Mouse (Mus musculus) layer of hippocampus, adult 8-10 months (tissue): ENCODE results near the gene Baiap2. TPM values are rescaled to one million over a fixed set of nuclear protein-coding genes. Genes with fewer than 3 reads are reported as not detected.

Source experiments
- DNase-seq, 2 experiments: peaks; one replicate each; pipeline ENCODE4 v3.0.0; 2022; ENCODE audit warnings: low spot score in 2 of 2
- total RNA-seq, 4 experiments: library from RNA; stranded (reverse); gene quantifications; 2 replicates each; pipeline ENCODE4 v1.2.4; 2022

Baiap2 gene
- total RNA-seq, 4 experiments from 2014 or later, result 170 to 244 (median 215) TPM

GRCm38 (mm10) chr11:119975739-119976501, 33.4 kb downstream of the Baiap2 start:
- DNase-seq, result no peak

DNA sequence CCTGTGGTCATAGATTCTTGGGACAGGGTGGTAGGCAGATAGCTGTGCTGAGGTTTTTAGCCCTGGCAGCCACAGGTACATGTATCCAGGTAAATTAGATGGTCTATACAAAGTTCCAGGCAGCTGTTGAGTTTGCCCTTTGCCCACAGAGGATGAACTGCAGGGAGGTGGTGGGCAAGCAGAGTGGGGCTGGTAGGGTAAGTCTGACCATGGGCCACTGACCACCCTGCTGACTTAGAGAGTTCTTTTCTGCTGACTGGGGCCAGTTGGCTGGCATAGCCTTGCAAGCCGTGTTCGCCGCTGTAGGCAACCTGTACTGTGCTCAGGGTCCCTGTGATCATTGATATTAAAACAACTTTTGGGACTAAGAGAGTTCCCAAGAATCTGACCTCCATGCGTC, 36.1 kb downstream of the Baiap2 start:
- no peak for DNase-seq

GRCm38 (mm10) chr11:119979596-119980385, 37.2 kb downstream of the Baiap2 start:
- no peak for DNase-seq

DNA sequence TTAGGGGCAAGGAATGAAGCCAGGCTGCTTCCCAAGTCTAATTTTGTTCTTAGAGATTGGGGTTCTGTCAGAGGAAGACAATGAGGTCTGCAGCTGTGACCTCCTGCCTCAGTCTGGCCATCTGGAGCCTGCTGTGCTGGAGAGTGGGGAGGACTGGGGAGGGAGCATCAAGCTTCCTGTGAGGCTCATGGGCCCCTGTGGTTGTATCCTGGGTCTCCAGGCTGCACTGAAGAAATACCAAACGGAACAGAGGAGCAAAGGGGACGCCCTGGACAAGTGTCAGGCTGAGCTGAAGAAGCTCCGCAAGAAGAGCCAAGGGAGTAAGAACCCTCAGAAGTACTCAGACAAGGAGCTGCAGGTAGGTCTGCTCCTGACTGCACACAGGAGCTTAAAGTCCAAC, 39.2 kb downstream of the Baiap2 start:
- no peak for DNase-seq

GRCm38 (mm10) chr11:119982236-119982635, 39.7 kb downstream of the Baiap2 start:
- no peak for DNase-seq

DNA sequence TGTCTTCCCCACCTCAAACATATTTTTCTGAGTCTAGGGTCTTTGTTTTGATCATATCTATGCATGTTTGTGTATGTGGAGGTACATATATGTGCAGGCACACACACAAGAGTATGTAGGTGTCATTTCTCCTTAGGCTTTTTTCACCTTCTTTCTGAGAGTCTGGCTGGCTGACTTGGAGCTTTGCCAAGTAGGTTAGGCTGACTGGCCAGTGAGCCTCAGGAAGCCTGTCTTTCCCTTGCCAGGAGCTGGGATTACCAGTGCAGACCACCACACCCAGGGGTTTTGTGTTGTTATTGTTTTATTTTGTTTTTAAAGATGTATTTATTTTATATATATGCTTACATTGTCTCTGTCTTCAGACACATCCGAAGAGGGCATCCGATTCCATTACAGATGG, 40.6 kb downstream of the Baiap2 start:
- DNase-seq, result no peak

GRCm38 (mm10) chr11:119986751-119987425, 44.3 kb downstream of the Baiap2 start:
- no peak for DNase-seq

GRCm38 (mm10) chr11:119987876-119988275, 45.3 kb downstream of the Baiap2 start:
- no peak for DNase-seq

- DNase-seq, result no peak
Observed at GRCm38 (mm10) chr11:119988391-119988790, 45.8 kb downstream of the Baiap2 start.

- DNase-seq, result no peak
Observed at GRCm38 (mm10) chr11:119989115-119989564, 46.6 kb downstream of the Baiap2 start.

DNA sequence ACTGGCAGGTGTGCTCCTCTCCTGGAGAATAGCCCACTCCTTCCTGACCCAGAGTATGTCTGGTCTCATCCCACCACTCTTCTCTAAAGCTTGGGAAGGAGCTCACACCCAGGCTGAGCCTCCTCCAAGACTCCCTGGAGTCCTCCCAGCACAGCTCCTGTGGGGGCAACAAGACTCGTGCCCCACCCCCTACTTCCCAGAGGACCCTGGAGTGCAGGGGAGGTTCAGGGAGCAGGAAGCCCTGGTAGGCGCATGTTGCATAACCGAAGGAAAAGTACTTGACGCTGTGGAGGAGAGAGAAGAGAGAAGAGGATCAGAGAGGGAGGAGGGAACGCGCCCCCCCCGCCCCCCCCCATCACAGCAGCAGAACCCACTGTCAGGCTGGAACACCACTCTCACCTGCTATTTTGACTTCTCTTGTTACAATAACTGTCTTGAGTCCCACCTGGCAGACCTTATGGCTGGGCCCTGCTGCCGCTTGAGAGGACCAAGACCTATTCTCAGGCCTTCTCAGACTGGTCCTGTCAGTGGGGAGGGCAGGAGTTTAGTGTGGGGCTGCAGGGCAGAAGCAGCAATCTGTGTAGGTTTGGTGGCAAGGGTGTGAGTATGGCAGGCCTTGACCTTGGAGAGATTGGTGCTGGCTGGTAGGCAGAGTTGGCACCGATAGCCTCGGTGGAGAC, 48.2 kb downstream of the Baiap2 start:
- DNase-seq, result no peak

GRCm38 (mm10) chr11:119991338-119991678, 48.7 kb downstream of the Baiap2 start:
- peak; percentile 93 to 94 for DNase-seq

- no peak for DNase-seq
Observed at GRCm38 (mm10) chr11:119997351-119997750, 54.8 kb downstream of the Baiap2 start.

GRCm38 (mm10) chr11:120002041-120002440, 59.5 kb downstream of the Baiap2 start:
- no peak for DNase-seq

DNA sequence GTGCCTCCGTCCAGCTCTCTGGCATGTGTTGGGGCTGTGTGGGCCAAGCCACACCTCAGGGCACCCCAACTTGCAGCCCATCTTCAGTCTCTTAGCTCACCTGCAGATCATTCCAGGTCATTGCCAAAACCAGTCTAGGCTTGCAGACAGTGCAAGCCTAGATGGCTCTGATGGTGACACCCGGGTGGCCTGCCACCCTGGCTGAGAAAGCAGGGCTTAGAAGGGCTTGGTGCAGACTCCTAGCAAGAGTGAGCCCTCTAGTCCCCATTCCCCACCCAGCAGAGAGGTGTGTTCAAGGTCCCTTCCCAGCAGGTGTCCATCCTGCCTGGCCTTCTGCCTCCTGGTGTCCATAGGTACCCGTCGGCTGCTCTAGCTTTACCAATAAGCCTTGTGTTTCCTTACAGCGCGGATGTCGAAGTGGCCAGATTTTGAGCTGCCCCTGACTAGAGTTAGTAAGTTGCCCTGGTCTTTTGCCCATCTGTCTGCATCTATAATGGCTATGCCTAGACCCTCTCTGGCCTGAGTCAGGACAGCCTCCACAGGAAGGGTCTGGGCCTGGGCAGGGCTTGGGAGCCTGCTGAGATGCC, 60.2 kb downstream of the Baiap2 start:
- no peak for DNase-seq

DNA sequence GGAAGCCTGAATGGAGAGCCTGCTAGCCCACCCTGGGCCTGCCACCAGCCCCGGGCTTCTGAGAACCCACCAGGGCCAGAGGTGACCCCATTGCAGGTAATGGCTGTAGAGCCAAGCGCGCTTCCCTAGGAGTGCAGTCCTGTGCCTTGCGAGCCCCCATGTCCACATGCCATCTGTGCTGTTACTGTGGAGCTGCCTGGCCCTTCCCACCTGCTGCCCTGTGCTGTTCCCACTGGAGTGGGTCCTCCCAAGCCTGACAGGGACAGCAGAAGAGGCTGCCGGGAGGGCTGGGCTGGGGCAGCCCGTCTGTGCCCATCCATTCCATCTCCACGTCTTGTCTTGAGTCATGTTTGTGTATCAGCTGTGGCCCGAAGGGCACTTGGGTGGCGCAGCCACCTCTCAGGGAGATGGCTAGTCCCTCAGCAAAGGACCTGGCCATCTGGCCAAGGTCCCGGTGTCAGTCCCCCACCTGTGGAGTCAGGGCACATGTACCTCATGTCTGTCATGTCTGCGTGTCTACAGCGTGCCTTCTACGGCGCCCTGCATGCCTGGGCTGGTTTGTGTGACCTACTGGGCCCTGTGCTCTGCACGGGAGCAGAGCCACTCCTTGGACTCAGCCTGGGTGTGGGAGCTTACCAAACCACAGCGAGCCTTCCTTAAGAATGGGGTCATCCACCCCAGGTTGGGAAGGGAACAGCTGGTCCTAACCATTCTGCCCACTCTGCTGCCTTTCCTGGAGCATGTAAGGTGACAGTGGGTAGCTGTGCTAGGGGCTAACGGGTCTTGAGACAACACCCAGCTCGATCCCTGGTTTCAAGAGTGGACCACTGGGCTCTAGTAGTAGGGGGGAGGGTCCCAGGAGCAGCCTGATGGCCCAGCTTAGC, 63.1 kb downstream of the Baiap2 start:
- no peak for DNase-seq

DNA sequence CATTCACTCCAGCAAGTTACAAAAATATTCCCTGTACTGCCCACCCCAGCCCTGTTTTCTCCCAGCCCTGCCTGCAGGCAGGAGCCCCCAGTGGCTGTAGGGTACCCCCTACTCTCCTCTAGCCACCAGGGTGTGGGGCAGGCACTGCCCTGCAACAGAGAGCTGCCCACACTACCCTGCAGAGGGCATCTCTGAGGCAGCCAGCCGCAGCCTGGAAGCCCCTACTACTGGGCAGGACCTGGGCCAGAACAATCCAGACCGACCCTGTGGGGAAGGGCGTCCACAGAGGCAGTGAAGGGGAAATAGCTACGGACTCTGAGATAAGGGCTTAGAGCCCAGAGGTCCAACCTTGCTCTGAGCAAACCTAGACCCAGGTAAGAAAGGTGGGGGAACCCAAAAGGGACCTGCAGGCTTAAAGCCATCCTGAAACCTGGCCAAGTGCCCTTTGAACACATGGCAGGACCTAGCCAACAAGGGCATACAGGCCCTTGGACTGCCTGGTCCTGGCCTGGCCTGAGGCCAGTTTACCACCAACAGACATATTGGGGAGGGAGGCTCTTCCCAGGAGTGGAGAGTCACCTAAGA, 65.0 kb downstream of the Baiap2 start:
- DNase-seq, result no peak

DNA sequence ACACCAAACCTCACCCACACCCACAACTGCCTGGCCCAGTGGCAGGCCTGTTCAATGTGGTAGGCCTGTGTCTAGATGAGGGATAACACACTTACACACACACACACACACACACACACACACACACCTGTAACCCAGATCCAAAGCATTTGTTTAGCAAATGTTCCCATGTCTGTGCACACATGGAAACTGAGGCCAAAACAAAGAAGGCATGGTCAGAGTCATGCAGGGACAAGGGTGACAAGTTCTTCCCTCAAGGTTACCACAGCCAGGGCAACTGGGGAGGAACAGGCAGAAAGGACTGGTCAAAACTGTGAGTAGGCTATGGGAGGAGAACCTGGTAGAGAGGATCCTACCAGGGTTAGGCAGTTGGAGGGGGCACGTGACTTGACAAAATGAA, 65.9 kb downstream of the Baiap2 start:
- no peak for DNase-seq

GRCm38 (mm10) chr11:120008956-120009355, 66.4 kb downstream of the Baiap2 start:
- no peak for DNase-seq

DNA sequence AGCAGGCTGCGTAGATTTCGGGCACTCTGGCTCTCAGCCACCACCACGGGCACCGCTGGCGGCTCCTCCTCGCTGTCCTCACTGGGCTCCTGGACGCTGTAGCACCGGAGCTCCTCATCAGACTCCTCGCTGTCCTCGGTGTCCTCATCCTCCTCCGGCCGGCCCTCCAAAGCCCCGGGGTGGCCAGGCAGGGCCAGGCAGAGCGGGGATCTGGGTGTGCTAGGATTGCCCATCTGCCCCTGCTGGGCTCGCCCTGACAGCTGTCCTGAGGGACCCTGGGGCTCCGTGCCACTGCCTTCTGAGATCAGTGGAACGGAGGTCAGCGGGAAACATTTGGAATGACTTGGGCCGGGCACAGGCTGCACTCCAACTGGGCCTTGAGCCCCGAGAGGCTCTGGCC, 67.4 kb downstream of the Baiap2 start:
- no peak for DNase-seq
